8 mouse cellular contexts compared by ENCODE assay signal in genomic region chr9:108338551-108338885, GRCm38 (mm10). TPM values are rescaled to one million over a fixed set of nuclear protein-coding genes. Genes with fewer than 3 reads are reported as not detected.
DNase-seq lines count a peak whose midpoint lies in the region; ATAC-seq and TF ChIP-seq lines count a peak whose summit lies in the region.

No protein-coding gene starts in this region.

- peaks cover 41% of the 10 kb centered on the region for H3K4me1 ChIP-seq in kidney, embryonic 15.5 days
- peaks cover 11% of the 10 kb centered on the region; the same call in 1 of the 2 replicates for H3K4me1 ChIP-seq in hindbrain, postnatal 0 days (ENCODE audit: insufficient read depth, low read length)
- H3K4me1 ChIP-seq in midbrain, embryonic 11.5 days (ENCODE audit: control insufficient read depth, insufficient read depth, low read length): peaks cover 14% of the 10 kb centered on the region

- ATAC-seq in kidney, embryonic 15.5 days (replicated peaks; ENCODE audit: low FRiP score): peak; percentile 13; the same call in 1 of the 2 replicates
- no peak for ATAC-seq in hindbrain, postnatal 0 days
- 0 out of 2 replicates have a peak, but pooled peaks have one; percentile 26 for ATAC-seq in midbrain, embryonic 11.5 days (ENCODE audit: low FRiP score)
- no peak for ATAC-seq in activated CD4-positive, CD25-positive, alpha-beta regulatory T cell, adult 4 months

- 0 out of 2 replicates have a peak overlapping the region, but pooled peaks have one; percentile 86 for H3K9ac ChIP-seq in kidney, embryonic 15.5 days
- H3K9ac ChIP-seq in hindbrain, postnatal 0 days (replicated peaks; ENCODE audit: low read length): peak overlapping the region; percentile 88
- H3K9ac ChIP-seq in midbrain, embryonic 11.5 days (ENCODE audit: low read length): peak overlapping the region; percentile 93

- no peak for TF ChIP-seq CTCF in hindbrain, postnatal 0 days (IDR thresholded peaks at IDR 0.05; ENCODE audit: low read depth)

- peaks cover 44% of the 10 kb centered on the region for H3K36me3 ChIP-seq in kidney, embryonic 15.5 days
- H3K36me3 ChIP-seq in hindbrain, postnatal 0 days (ENCODE audit: insufficient read depth, low read length): peaks cover 18% of the 10 kb centered on the region; the same call in 1 of the 2 replicates
- peaks cover 4% of the 10 kb centered on the region; the same call in 1 of the 2 replicates for H3K36me3 ChIP-seq in midbrain, embryonic 11.5 days (ENCODE audit: control insufficient read depth, insufficient read depth, low read length)

- no peaks in the 10 kb centered on the region for H3K27me3 ChIP-seq in kidney, embryonic 15.5 days
- no peaks in the 10 kb centered on the region for H3K27me3 ChIP-seq in hindbrain, postnatal 0 days (ENCODE audit: insufficient read depth, low read length)
- H3K27me3 ChIP-seq in midbrain, embryonic 11.5 days (ENCODE audit: control insufficient read depth, insufficient read depth, low read length): no peaks in the 10 kb centered on the region

- peak overlapping the region; percentile 73 for H3K4me3 ChIP-seq in kidney, embryonic 15.5 days (replicated peaks)
- H3K4me3 ChIP-seq in hindbrain, postnatal 0 days (ENCODE audit: low read length): peak overlapping the region; percentile 65
- peak overlapping the region; percentile 82 for H3K4me3 ChIP-seq in midbrain, embryonic 11.5 days (ENCODE audit: low read depth, low read length)

- H3K4me2 ChIP-seq in kidney, embryonic 15.5 days: peak overlapping the region; percentile 78
- peak overlapping the region; percentile 84 for H3K4me2 ChIP-seq in hindbrain, postnatal 0 days (ENCODE audit: low read depth, low read length)
- H3K4me2 ChIP-seq in midbrain, embryonic 11.5 days: peak overlapping the region; percentile 80

- no peaks in the 10 kb centered on the region for H3K9me3 ChIP-seq in kidney, embryonic 15.5 days (replicated peaks)
- H3K9me3 ChIP-seq in hindbrain, postnatal 0 days (ENCODE audit: low read length): no peaks in the 10 kb centered on the region
- no peaks in the 10 kb centered on the region for H3K9me3 ChIP-seq in midbrain, embryonic 11.5 days (ENCODE audit: control insufficient read depth, low read length)

- WGBS in kidney, embryonic 15.5 days: 15% methylated on average over 6 of the region's 6 CpGs
- WGBS in hindbrain, postnatal 0 days: 20% methylated on average over 6 of the region's 6 CpGs
- WGBS in midbrain, embryonic 11.5 days: 38% methylated on average over 6 of the region's 6 CpGs

- DNase-seq in kidney, postnatal 36 days: no peak
- DNase-seq in embryo, embryonic 10.5 days (ENCODE audit: low spot score): peak; percentile 64
- DNase-seq in hindbrain, postnatal 0 days (ENCODE audit: low spot score): no peak
- peak; percentile 95 for DNase-seq in midbrain, embryonic 11.5 days (ENCODE audit: low spot score, missing footprints)
- no peak for DNase-seq in layer of hippocampus, postnatal 36 days
- no peak for DNase-seq in cerebellum, postnatal 4 days (ENCODE audit: low spot score in 2 of 2)

- H3K27ac ChIP-seq in kidney, embryonic 15.5 days: peak overlapping the region; percentile 96
- peak overlapping the region; percentile 95 for H3K27ac ChIP-seq in hindbrain, postnatal 0 days
- peak overlapping the region; percentile 77 for H3K27ac ChIP-seq in midbrain, embryonic 11.5 days (ENCODE audit: low read depth, low read length)

RNA-seq across cellular contexts. Expression of gene Gpx1, which starts 0.2 kb away (rescaled TPM):
- polyA plus RNA-seq in kidney, embryonic 15.5 days (2015; fragmentation: Nextera tagmentation; extraction: Ambion mirVana): 695 and 743 TPM in 2 replicates
- 224 and 226 TPM in 2 replicates for total RNA-seq in hindbrain, postnatal 0 days (2014; rRNA removed)
- 426 and 460 TPM in 2 replicates for polyA plus RNA-seq in hindbrain, postnatal 0 days (2015; fragmentation: Nextera tagmentation; extraction: Ambion mirVana)
- 796 and 834 TPM in 2 replicates for polyA plus RNA-seq in midbrain, embryonic 11.5 days (2014; fragmentation: Nextera tagmentation; extraction: Ambion mirVana)
- total RNA-seq in layer of hippocampus, postnatal 36 days (2021): 10 to 100 TPM; 61.2 to 62.8 TPM
- 100 to 1,000 TPM; 573 to 811 TPM for polyA plus RNA-seq in activated CD4-positive, CD25-positive, alpha-beta regulatory T cell, adult 4 months (2017; shearing (Covaris generic))

RNA-seq across cellular contexts. Expression of gene Usp4, which starts 9.1 kb away (rescaled TPM):
- polyA plus RNA-seq in kidney, embryonic 15.5 days (2015; fragmentation: Nextera tagmentation; extraction: Ambion mirVana): 95.2 and 105 TPM in 2 replicates
- total RNA-seq in hindbrain, postnatal 0 days (2014; rRNA removed): 92.0 and 97.8 TPM in 2 replicates
- polyA plus RNA-seq in hindbrain, postnatal 0 days (2015; fragmentation: Nextera tagmentation; extraction: Ambion mirVana): 93.4 and 94.4 TPM in 2 replicates
- 130 and 140 TPM in 2 replicates for polyA plus RNA-seq in midbrain, embryonic 11.5 days (2014; fragmentation: Nextera tagmentation; extraction: Ambion mirVana)
- total RNA-seq in layer of hippocampus, postnatal 36 days (2021): 100 to 1,000 TPM; 107 to 110 TPM
- polyA plus RNA-seq in activated CD4-positive, CD25-positive, alpha-beta regulatory T cell, adult 4 months (2017; shearing (Covaris generic)): 100 to 1,000 TPM in 1 of 2 experiments, 10 to 100 TPM in 1; 98.8 to 127 TPM

RNA-seq across cellular contexts. Expression of gene Tcta, which starts 32.6 kb away (rescaled TPM):
- 31.6 and 32.2 TPM in 2 replicates for polyA plus RNA-seq in kidney, embryonic 15.5 days (2015; fragmentation: Nextera tagmentation; extraction: Ambion mirVana)
- 65.2 and 66.5 TPM in 2 replicates for total RNA-seq in hindbrain, postnatal 0 days (2014; rRNA removed)
- polyA plus RNA-seq in hindbrain, postnatal 0 days (2015; fragmentation: Nextera tagmentation; extraction: Ambion mirVana): 79.4 and 80.3 TPM in 2 replicates
- polyA plus RNA-seq in midbrain, embryonic 11.5 days (2014; fragmentation: Nextera tagmentation; extraction: Ambion mirVana): 30.8 and 34.6 TPM in 2 replicates
- total RNA-seq in layer of hippocampus, postnatal 36 days (2021): 10 to 100 TPM; 29.1 to 30.0 TPM
- 10 to 100 TPM in 1 of 2 experiments, 1 to 10 TPM in 1; 9.7 to 13.5 TPM for polyA plus RNA-seq in activated CD4-positive, CD25-positive, alpha-beta regulatory T cell, adult 4 months (2017; shearing (Covaris generic))

RNA-seq across cellular contexts. Expression of gene Rhoa, which starts 32.6 kb away (rescaled TPM):
- 462 and 484 TPM in 2 replicates for polyA plus RNA-seq in kidney, embryonic 15.5 days (2015; fragmentation: Nextera tagmentation; extraction: Ambion mirVana)
- 105 and 106 TPM in 2 replicates for total RNA-seq in hindbrain, postnatal 0 days (2014; rRNA removed)
- 268 and 276 TPM in 2 replicates for polyA plus RNA-seq in hindbrain, postnatal 0 days (2015; fragmentation: Nextera tagmentation; extraction: Ambion mirVana)
- polyA plus RNA-seq in midbrain, embryonic 11.5 days (2014; fragmentation: Nextera tagmentation; extraction: Ambion mirVana): 278 and 298 TPM in 2 replicates
- 100 to 1,000 TPM; 169 to 173 TPM for total RNA-seq in layer of hippocampus, postnatal 36 days (2021)
- polyA plus RNA-seq in activated CD4-positive, CD25-positive, alpha-beta regulatory T cell, adult 4 months (2017; shearing (Covaris generic)): 100 to 1,000 TPM; 294 to 378 TPM

RNA-seq across cellular contexts. Expression of gene Amt, which starts 41.9 kb away (rescaled TPM):
- 35.9 and 38.0 TPM in 2 replicates for polyA plus RNA-seq in kidney, embryonic 15.5 days (2015; fragmentation: Nextera tagmentation; extraction: Ambion mirVana)
- total RNA-seq in hindbrain, postnatal 0 days (2014; rRNA removed): 22.5 and 27.1 TPM in 2 replicates
- 28.5 and 32.9 TPM in 2 replicates for polyA plus RNA-seq in hindbrain, postnatal 0 days (2015; fragmentation: Nextera tagmentation; extraction: Ambion mirVana)
- 24.2 and 27.1 TPM in 2 replicates for polyA plus RNA-seq in midbrain, embryonic 11.5 days (2014; fragmentation: Nextera tagmentation; extraction: Ambion mirVana)
- 10 to 100 TPM; 34.9 to 36.2 TPM for total RNA-seq in layer of hippocampus, postnatal 36 days (2021)
- polyA plus RNA-seq in activated CD4-positive, CD25-positive, alpha-beta regulatory T cell, adult 4 months (2017; shearing (Covaris generic)): under 1 TPM; 0.29 to 0.58 TPM

Comparison
In these comparisons a context has a peak if more than half of its experiments do, and no peak if none do; other contexts are left out.
1. ATAC-seq: peak in kidney, embryonic 15.5 days (single experiment) and midbrain, embryonic 11.5 days (single experiment); none in hindbrain, postnatal 0 days (single experiment) and activated CD4-positive, CD25-positive, alpha-beta regulatory T cell, adult 4 months (single experiment).
2. DNase-seq: peak in embryo, embryonic 10.5 days (single experiment) and midbrain, embryonic 11.5 days (single experiment); none in kidney, postnatal 36 days (0 of 2), hindbrain, postnatal 0 days (single experiment), layer of hippocampus, postnatal 36 days (0 of 2) and cerebellum, postnatal 4 days (0 of 2).
3. Peak in every context shown above with its lines, with median percentiles within 50 percentile points of each other: H3K27ac ChIP-seq, H3K4me2 ChIP-seq, H3K4me3 ChIP-seq and H3K9ac ChIP-seq.